Mouse (Mus musculus) CH12.LX (cell line): ENCODE data around the gene Ubtd2. TPM values are rescaled to one million over a fixed set of nuclear protein-coding genes. Genes with fewer than 3 reads are reported as not detected.

Source experiments
- DNase-seq: peaks from one replicate; pipeline ENCODE4 v3.0.0-alpha.2; 2013; ENCODE audit errors: extremely low read depth
- H3K27ac ChIP-seq: 2 replicates; pipeline ENCODE4 v1.5.1; 2012; ENCODE audit warnings: low read depth, mild to moderate bottlenecking, control low read depth, moderate library complexity; ENCODE audit not compliant: insufficient read depth
- H3K27me3 ChIP-seq: replicated peaks from 2 replicates; pipeline ENCODE3; 2012; ENCODE audit warnings: inconsistent platforms
- H3K36me3 ChIP-seq, 2 experiments: replicated peaks in 1 of 2; 2 replicates each; pipeline versions ENCODE3 to v1.6.1; 2012; ENCODE audit warnings: inconsistent platforms in 1 of 2, low read length in 1 of 2, mild to moderate bottlenecking in 1 of 2, mixed read lengths in 1 of 2, moderate library complexity in 1 of 2; ENCODE audit not compliant: control insufficient read depth in 1 of 2, insufficient read depth in 1 of 2
- H3K4me1 ChIP-seq, 2 experiments: 2 replicates each; pipeline ENCODE4 v1.6.1; 2012; ENCODE audit warnings: inconsistent platforms in 1 of 2, moderate library complexity in 1 of 2; ENCODE audit not compliant: insufficient read depth in 2 of 2, control insufficient read depth in 1 of 2
- H3K4me2 ChIP-seq: 2 replicates; pipeline ENCODE4 v1.6.1; 2012; ENCODE audit warnings: low read depth, mild to moderate bottlenecking, control low read depth; ENCODE audit not compliant: poor library complexity, insufficient read depth, severe bottlenecking
- H3K4me3 ChIP-seq, 3 experiments: fragments of 150-350 bp in 1 of 3; sonication (generic) in 1 of 3; replicated peaks in 1 of 3; 2 replicates each; pipeline versions ENCODE3 to v1.5.1; 2011 to 2012; ENCODE audit warnings: low read depth in 2 of 3, low read length in 2 of 3, mild to moderate bottlenecking in 2 of 3, moderate library complexity in 2 of 3, control low read depth in 1 of 3, improper control_type of control experiment in 1 of 3, inconsistent platforms in 1 of 3, mixed read lengths in 1 of 3; ENCODE audit not compliant: poor library complexity in 1 of 3
- H3K79me2 ChIP-seq: replicated peaks from 2 replicates; pipeline ENCODE4 v1.6.1; 2012; ENCODE audit warnings: mild to moderate bottlenecking, moderate library complexity; ENCODE audit not compliant: control insufficient read depth, poor library complexity, insufficient read depth, severe bottlenecking; ENCODE audit errors: extremely low read depth
- H3K9ac ChIP-seq: 2 replicates; pipeline ENCODE4 v1.6.1; 2012; ENCODE audit warnings: low read depth, mild to moderate bottlenecking, control low read depth, moderate library complexity; ENCODE audit not compliant: insufficient read depth
- H3K9me3 ChIP-seq: replicated peaks from 2 replicates; pipeline ENCODE3; 2012; ENCODE audit warnings: low read length, inconsistent platforms, mixed read lengths
- BHLHE40 ChIP-seq: IDR thresholded peaks from 2 replicates; pipeline ENCODE4 v1.6.1; 2011; ENCODE audit warnings: mild to moderate bottlenecking, low read depth, low read length, improper control_type of control experiment
- CHD2 ChIP-seq: IDR thresholded peaks from 2 replicates; pipeline ENCODE4 v1.6.1; 2011; ENCODE audit warnings: low read length, improper control_type of control experiment
- EP300 ChIP-seq: IDR thresholded peaks from 2 replicates; pipeline ENCODE4 v1.6.1; 2011; ENCODE audit warnings: low read length, improper control_type of control experiment
- IRF4 ChIP-seq: IDR thresholded peaks from 2 replicates; pipeline ENCODE4 v1.6.1; 2014; ENCODE audit warnings: low read depth, mild to moderate bottlenecking, inconsistent platforms, low read length, improper control_type of control experiment
- JUND ChIP-seq: conservative IDR thresholded peaks from 2 replicates; pipeline ENCODE4 v1.6.1; 2011; ENCODE audit warnings: low read depth, low read length, improper control_type of control experiment
- KAT2A ChIP-seq: IDR thresholded peaks from 2 replicates; pipeline ENCODE4 v1.6.1; 2012; ENCODE audit warnings: low read length, improper control_type of control experiment, inconsistent platforms; ENCODE audit not compliant: insufficient replicate concordance
- MAFK ChIP-seq: IDR thresholded peaks from 2 replicates; pipeline ENCODE4 v1.6.1; 2011; ENCODE audit warnings: low read length, improper control_type of control experiment; ENCODE audit not compliant: insufficient replicate concordance
- MAZ ChIP-seq: IDR thresholded peaks from 2 replicates; pipeline ENCODE4 v1.6.1; 2012; ENCODE audit warnings: low read depth, mild to moderate bottlenecking, inconsistent platforms, low read length, improper control_type of control experiment, moderate library complexity
- MXI1 ChIP-seq: IDR thresholded peaks from 2 replicates; pipeline ENCODE4 v1.6.1; 2011; ENCODE audit warnings: mild to moderate bottlenecking, low read depth, low read length, improper control_type of control experiment
- MYC ChIP-seq: IDR thresholded peaks from 2 replicates; pipeline ENCODE4 v1.6.1; 2011; ENCODE audit warnings: low read depth, mild to moderate bottlenecking, improper control_type of control experiment, low read length
- NRF1 ChIP-seq: IDR thresholded peaks from 2 replicates; pipeline ENCODE4 v1.6.1; 2014; ENCODE audit warnings: low read depth, mild to moderate bottlenecking, inconsistent platforms, low read length, improper control_type of control experiment, moderate library complexity
- POLR2A ChIP-seq: IDR thresholded peaks from 2 replicates; pipeline ENCODE4 v1.6.1; 2011; ENCODE audit warnings: low read depth, mild to moderate bottlenecking, improper control_type of control experiment, low read length
- RAD21 ChIP-seq: IDR thresholded peaks from 2 replicates; pipeline ENCODE4 v1.6.1; 2011; ENCODE audit warnings: low read depth, mild to moderate bottlenecking, low read length, improper control_type of control experiment, moderate library complexity
- RCOR1 ChIP-seq: conservative IDR thresholded peaks from 2 replicates; pipeline ENCODE4 v1.6.1; 2012; ENCODE audit warnings: low read depth, mild to moderate bottlenecking, inconsistent platforms, low read length, improper control_type of control experiment
- SIN3A ChIP-seq: IDR thresholded peaks from 2 replicates; pipeline ENCODE4 v1.6.1; 2012; ENCODE audit warnings: low read length, improper control_type of control experiment, inconsistent platforms
- TCF12 ChIP-seq: IDR thresholded peaks from 2 replicates; pipeline ENCODE4 v1.6.1; 2014; ENCODE audit warnings: low read depth, mild to moderate bottlenecking, inconsistent platforms, low read length, improper control_type of control experiment
- UBTF ChIP-seq: IDR thresholded peaks from 2 replicates; pipeline ENCODE4 v1.6.1; 2012; ENCODE audit warnings: low read depth, mild to moderate bottlenecking, inconsistent platforms, low read length, improper control_type of control experiment, moderate library complexity
- ZC3H11A ChIP-seq: IDR thresholded peaks from 2 replicates; pipeline ENCODE4 v1.6.1; 2012; ENCODE audit warnings: low read depth, mild to moderate bottlenecking, inconsistent platforms, low read length, improper control_type of control experiment
- ZMIZ1 ChIP-seq: IDR thresholded peaks from 2 replicates; pipeline ENCODE4 v1.6.1; 2012; ENCODE audit warnings: low read depth, mild to moderate bottlenecking, inconsistent platforms, low read length, improper control_type of control experiment
- dilution Hi-C: fragments of 300-500 bp; cut with MboI; formaldehyde crosslinking; loops from 2 replicates; pipeline ENCODE4 v1.14.3; 2020; ENCODE audit warnings: low sequenced_read_pairs; ENCODE audit not compliant: extremely low pct_unique_long_range_greater_than_20kb, extremely low pct_ligation_motif_present
- in situ Hi-C: fragments of 300-500 bp; cut with MboI; formaldehyde crosslinking; loops from 3 replicates; pipeline ENCODE4 v1.14.3; 2019; ENCODE audit warnings: low sequenced_read_pairs, low pct_ligation_motif_present, low pct_unique_long_range_greater_than_20kb, mixed read lengths
- polyA plus RNA-seq: library from polyadenylated mRNA; unstranded; fragments of >175 nt; gene quantifications from 2 replicates; pipeline ENCODE4 v1.2.1, GENCODE M21; 2012; ENCODE audit warnings: low read depth; ENCODE audit not compliant: insufficient read length
- total RNA-seq, 2 experiments: library from RNA; depleted of rRNA; stranded (reverse); fragments of 300-350 nt in 1 of 2; fragments of >200 nt in 1 of 2; gene quantifications; 2 replicates each; pipeline ENCODE4 v1.2.3; 2012 to 2014

Gene Ubtd2
- total and polyA plus RNA-seq, 3 experiments: 10.3 to 18.2 (median 17.8) TPM

GRCm38 (mm10) chr11:32542687-32543411 lies 87.7 kb downstream of the Ubtd2 start (continued):
- 0 out of 2 replicates have a peak, but pooled peaks have one; percentile 27 for TF ChIP-seq MYC
- peak; percentile 79 for TF ChIP-seq SIN3A
- TF ChIP-seq IRF4: peak; percentile 89
- peak; percentile 58; the same call in 1 of the 2 replicates for TF ChIP-seq TCF12
- peak; percentile 31; the same call in 1 of the 2 replicates for TF ChIP-seq JUND
- 0 out of 2 replicates have a peak, but pooled peaks have one; percentile 64 for TF ChIP-seq MXI1
- no peak for TF ChIP-seq MAFK
- TF ChIP-seq CHD2: peak; percentile 49; the same call in 1 of the 2 replicates
- 0 out of 2 replicates have a peak, but pooled peaks have one; percentile 55 for TF ChIP-seq UBTF
- peak; percentile 8; the same call in 1 of the 2 replicates for TF ChIP-seq NRF1

GRCm38 (mm10) chr11:32544041-32544440 lies 88.9 kb downstream of the Ubtd2 start:
- DNase-seq: no peak
- no peak overlapping the region for H3K27ac ChIP-seq
- H3K36me3 ChIP-seq: peaks cover 0 to 63% of the 10 kb centered on the region in 2 experiments
- no peak overlapping the region for H3K9ac ChIP-seq
- H3K27me3 ChIP-seq: no peaks in the 10 kb centered on the region
- in situ Hi-C loops: no loop called here
- dilution Hi-C loops: no loop called here
- H3K4me2 ChIP-seq: no peak overlapping the region
- peaks cover 29 to 95% of the 10 kb centered on the region in 2 experiments for H3K4me1 ChIP-seq
- H3K79me2 ChIP-seq: no peaks in the 10 kb centered on the region
- no peak overlapping the region for H3K4me3 ChIP-seq
- no peak for TF ChIP-seq JUND
- TF ChIP-seq KAT2A: no peak
- no peak for TF ChIP-seq MAZ
- TF ChIP-seq POLR2A: no peak
- TF ChIP-seq EP300: no peak
- no peak for TF ChIP-seq BHLHE40
- no peak for TF ChIP-seq ZMIZ1
- H3K9me3 ChIP-seq: no peaks in the 10 kb centered on the region

DNA sequence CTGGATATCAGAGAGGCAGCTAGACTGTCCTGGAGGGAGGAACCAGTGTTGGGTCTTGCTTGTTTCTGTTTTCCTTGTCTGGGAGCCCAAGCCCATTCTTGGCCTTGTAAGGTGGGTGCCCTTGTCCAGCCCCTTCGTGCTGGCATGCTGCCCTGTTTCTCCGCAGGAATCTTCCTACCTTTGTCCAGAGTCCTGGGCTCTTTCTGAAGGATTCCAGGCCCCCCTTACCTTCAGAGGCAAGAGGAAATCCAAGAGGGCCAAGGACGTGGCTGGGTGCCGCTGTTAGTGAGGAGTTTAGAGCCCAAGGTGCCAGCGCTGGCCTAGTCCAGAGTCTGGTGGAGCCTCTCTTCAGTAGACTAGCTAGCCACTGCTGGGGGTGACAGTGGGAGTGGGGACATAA lies 89.3 kb downstream of the Ubtd2 start:
- H3K4me3 ChIP-seq: no peak overlapping the region
- no peaks in the 10 kb centered on the region for H3K27me3 ChIP-seq
- no peak for DNase-seq
- H3K9me3 ChIP-seq: no peaks in the 10 kb centered on the region
- no peak overlapping the region for H3K9ac ChIP-seq
- in situ Hi-C loops: no loop called here
- peaks cover 28 to 95% of the 10 kb centered on the region in 2 experiments for H3K4me1 ChIP-seq
- no peak overlapping the region for H3K27ac ChIP-seq
- dilution Hi-C loops: no loop called here
- no peak overlapping the region for H3K4me2 ChIP-seq
- no peaks in the 10 kb centered on the region for H3K79me2 ChIP-seq
- no peak for TF ChIP-seq MYC
- TF ChIP-seq RCOR1: no peak
- TF ChIP-seq RAD21: no peak
- no peak for TF ChIP-seq MXI1
- TF ChIP-seq UBTF: no peak
- TF ChIP-seq MAZ: no peak
- no peak for TF ChIP-seq ZC3H11A
- no peak for TF ChIP-seq IRF4
- peaks cover 0 to 68% of the 10 kb centered on the region in 2 experiments for H3K36me3 ChIP-seq
